Mouse (Mus musculus): ENCODE results near the gene Triap1. TPM values are rescaled to one million over a fixed set of nuclear protein-coding genes. Genes with fewer than 3 reads are reported as not detected.
"Not testable (repeated sequence)": the region's sequence is repeated elsewhere in the genome, so short reads cannot be mapped to it uniquely, and the experiment has no call there.

Triap1 gene
- 60.5 and 64.3 TPM in 2 replicates for polyA plus RNA-seq (2015; fragmentation: Nextera tagmentation; extraction: Ambion mirVana)

DNA sequence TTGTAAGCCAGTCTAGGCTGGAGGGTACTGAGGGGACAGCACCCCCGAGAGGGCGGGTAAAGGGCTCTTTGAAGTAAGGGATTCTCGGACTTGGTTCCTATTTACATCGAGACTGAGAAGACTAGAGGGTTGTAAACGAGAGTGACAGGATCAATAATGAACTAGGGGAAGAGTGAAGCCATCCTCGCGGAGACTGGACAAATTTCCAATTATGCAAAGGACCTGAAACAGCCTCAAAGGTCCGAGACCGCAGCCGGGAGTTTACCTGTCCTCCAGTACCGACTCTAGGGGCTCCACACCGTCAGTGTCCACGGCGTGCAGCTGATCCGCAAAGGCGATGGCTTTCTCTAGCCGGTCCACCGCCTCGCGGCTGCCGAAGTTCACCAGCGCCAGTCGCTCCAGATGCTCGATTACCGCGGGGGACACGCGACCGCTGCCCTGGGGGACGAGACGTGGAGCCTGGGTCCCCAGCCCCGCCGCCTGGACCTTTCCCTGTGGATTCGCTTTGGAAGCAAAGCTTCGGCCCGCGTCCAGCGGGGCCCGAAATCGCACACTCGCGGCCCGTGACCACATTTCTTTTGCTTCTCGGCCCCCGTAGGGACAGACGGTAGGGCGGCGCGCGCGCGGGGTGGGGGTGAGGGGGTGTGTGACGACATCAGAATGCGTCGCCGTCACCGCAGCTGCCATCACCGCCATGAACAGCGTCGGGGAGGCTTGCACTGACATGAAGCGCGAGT lies at the start of gene Triap1, which contains the start of gene Gatc:
TSS of gene Triap1 (plus strand) at position 649 of the 737 bp plus-strand sequence.
TSS of gene Gatc (minus strand) at position 602 of the 737 bp plus-strand sequence.
- peaks cover 42% of the 10 kb centered on the region for H3K36me3 ChIP-seq
- H3K27ac ChIP-seq (replicated peaks), result peak within 1 kb of the TSS; percentile 86
- peak within 1 kb of the TSS; percentile 100 for H3K4me3 ChIP-seq
- peak; percentile 93 for ATAC-seq (replicated peaks)
- no peaks in the 10 kb centered on the region for H3K9me3 ChIP-seq
- H3K9ac ChIP-seq (replicated peaks), result peak within 1 kb of the TSS; percentile 96
- no peaks in the 10 kb centered on the region for H3K27me3 ChIP-seq
- peaks cover 31% of the 10 kb centered on the region for H3K4me1 ChIP-seq
- peak within 1 kb of the TSS; percentile 82 for H3K4me2 ChIP-seq (replicated peaks)
- under 1% methylated on average over 62 of the region's 62 CpGs for WGBS

DNA sequence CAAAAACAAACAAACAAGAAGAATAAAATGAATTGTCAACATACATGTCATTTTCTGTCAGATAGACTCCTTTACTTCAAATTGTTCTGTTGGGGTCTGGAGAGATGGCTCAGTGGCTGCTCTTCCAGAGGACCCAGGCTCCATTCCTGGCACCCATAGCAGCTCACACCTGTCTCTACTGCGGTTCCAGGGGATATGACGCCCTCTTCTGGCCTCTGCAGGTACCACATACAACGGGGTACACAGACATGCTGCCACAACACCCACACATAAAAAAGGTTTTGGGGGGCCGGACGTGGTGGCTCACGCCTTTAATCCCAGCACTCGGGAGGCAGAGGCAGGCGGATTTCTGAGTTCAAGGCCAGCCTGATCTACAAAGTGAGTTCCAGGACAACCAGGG lies 46.9 kb upstream of the Triap1 start:
- Histone ChIP-seq H3K36me3 (peaks cover 59% of the 10 kb centered on the region), H3K27ac (replicated peaks) (no peak overlapping the region), H3K4me1 (peaks cover 19% of the 10 kb centered on the region), H3K9ac (replicated peaks) (no peak overlapping the region), H3K4me2 (replicated peaks) (no peak overlapping the region), H3K9me3 (no peaks in the 10 kb centered on the region), H3K4me3 (no peak overlapping the region), H3K27me3 (no peaks in the 10 kb centered on the region)
- ATAC-seq (replicated peaks), result no peak
- 91% methylated on average over 8 of the region's 8 CpGs for WGBS

DNA sequence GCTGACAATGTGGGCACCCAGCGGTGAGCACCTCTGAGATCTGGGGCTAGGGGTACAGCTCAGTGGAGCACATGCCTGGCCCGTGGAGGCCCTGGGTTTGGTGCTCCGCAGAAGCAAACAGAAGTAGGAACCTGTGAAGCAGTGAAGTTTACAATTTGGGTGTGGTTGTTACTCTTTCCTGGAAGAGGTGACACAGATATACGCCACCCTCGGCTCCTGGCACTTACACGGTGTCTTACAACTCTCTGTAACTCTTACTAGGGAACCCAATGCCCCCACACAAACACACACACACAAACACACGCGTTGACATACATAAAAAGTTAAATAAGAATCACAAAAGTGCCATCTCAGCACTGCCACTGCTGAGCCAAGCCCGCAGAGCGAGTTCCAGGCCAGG lies 44.7 kb upstream of the Triap1 start:
- H3K9ac ChIP-seq (replicated peaks), result no peak overlapping the region
- H3K36me3 ChIP-seq, result peaks cover 43% of the 10 kb centered on the region
- peaks cover 26% of the 10 kb centered on the region for H3K4me1 ChIP-seq
- no peaks in the 10 kb centered on the region for H3K9me3 ChIP-seq
- H3K27me3 ChIP-seq, result no peaks in the 10 kb centered on the region
- no peak overlapping the region for H3K27ac ChIP-seq (replicated peaks)
- ATAC-seq (replicated peaks), result no peak
- H3K4me3 ChIP-seq, result no peak overlapping the region
- no peak overlapping the region for H3K4me2 ChIP-seq (replicated peaks)
- 84% methylated on average over 10 of the region's 10 CpGs for WGBS

DNA sequence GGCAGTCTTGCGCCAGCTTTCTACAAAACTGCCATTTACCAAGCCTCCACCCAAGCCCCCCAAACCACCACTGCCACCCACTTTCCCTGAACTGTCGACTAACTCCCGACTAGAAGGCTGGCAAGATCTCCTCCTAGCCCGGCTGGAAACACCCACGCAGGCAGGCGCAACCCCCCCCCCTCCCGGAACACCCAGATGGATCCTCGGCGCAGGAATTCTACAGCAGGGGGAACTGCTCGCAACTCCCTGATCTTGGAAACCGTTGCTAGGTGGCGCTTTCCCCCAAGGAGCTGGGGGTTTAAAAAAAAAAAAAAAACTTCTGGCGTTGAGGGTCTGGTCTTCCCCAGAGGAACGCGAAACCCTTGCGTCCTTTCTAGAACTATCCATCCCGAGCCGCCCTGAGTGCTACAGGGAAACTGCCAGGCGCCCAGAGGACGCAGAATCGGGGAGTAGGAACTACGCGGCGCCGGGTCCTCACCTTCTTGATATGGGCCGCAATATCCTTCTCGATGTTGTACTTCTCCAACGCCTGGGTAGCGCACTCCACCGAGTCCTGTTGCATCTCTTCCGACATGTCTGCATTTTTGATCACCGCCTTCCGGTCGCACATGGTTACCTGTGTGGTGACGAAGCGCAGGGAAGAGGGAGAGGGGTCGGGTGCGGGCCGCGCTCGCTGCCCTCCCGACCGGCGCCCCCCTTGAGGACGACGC lies 40.8 kb upstream of the Triap1 start:
- Histone ChIP-seq H3K4me1 (peaks cover 34% of the 10 kb centered on the region), H3K4me2 (replicated peaks) (peak overlapping the region; percentile 70), H3K27me3 (no peaks in the 10 kb centered on the region), H3K27ac (replicated peaks) (peak overlapping the region; percentile 96), H3K36me3 (peaks cover 26% of the 10 kb centered on the region), H3K4me3 (peak overlapping the region; percentile 97), H3K9me3 (no peaks in the 10 kb centered on the region), H3K9ac (replicated peaks) (peak overlapping the region; percentile 93)
- no peak; the same call in none of the 2 replicates for ATAC-seq (replicated peaks)
- under 1% methylated on average over 46 of the region's 46 CpGs for whole genome bisulfite sequencing

DNA sequence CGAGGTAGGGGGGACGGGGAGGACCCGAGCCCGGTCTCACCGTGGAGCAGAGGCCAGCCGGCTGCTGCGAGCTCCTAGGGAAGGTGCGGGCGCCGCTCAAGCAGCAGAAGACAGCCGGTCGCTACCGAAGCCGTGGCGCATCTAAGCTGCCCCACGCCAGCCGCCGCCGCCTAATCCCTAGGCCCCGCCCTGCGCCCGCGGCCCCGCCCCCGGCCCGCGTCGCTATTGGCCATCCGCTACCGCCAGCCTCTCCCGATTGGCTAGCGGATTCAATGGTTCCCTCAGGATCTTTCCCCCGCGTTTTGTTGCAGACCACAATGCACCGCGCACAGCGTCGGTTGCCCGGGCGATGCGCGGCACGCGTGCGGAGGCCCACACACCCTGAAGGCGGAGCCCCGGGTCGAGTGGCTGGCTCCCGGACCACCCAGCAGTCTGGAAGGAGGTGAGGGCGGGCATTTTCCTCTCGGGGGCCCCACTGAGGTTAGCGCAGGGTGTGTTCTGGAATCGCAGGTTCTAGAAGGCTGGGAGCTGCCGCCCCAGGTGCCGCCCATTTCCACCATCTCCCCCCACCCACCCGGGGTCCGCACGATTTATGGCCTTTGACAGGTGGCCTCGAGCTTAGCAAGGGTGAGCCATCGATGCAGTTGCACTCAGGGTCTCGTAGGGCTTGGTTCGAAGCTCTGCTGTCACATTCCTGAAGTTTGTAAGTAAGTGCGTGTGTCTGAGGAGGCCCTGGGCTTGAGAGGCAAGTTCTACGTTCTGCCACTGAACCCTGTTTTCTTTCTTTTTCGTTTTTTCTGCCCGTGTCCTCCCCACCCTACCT lies 40.0 kb upstream of the Triap1 start, which contains the start of gene Dynll1:
TSS of gene Dynll1 (minus strand) at position 208 of the 823 bp plus-strand sequence.
- Histone ChIP-seq H3K4me1 (peaks cover 34% of the 10 kb centered on the region), H3K9ac (replicated peaks) (peak within 1 kb of the TSS; percentile 93), H3K27me3 (no peaks in the 10 kb centered on the region), H3K9me3 (no peaks in the 10 kb centered on the region), H3K27ac (replicated peaks) (peak within 1 kb of the TSS; percentile 96), H3K4me2 (replicated peaks) (peak within 1 kb of the TSS; percentile 70), H3K36me3 (peaks cover 21% of the 10 kb centered on the region), H3K4me3 (peak within 1 kb of the TSS; percentile 97)
- under 1% methylated on average over 58 of the region's 66 CpGs for WGBS
- peak; percentile 98 for ATAC-seq (replicated peaks)

DNA sequence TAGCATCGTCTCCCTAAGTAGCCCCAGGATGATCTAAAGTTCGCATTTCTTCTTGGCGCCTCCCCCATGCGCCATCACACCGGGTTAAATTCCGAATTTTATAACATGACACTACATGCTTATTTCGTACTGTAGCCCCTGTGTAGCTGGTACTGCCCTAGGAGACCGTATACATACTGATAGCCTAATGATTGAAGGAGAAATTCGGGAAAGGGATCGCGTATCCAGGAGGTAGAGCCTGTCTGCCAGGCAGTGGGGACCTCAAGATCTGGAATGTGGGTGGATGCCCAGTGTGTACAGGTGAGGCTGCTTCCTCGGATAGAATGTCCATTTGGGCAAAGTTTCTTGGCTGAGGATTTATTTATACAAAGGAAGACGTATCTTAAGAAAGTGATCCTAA lies 39.4 kb upstream of the Triap1 start:
- H3K36me3 ChIP-seq, result peaks cover 20% of the 10 kb centered on the region
- H3K9me3 ChIP-seq, result no peaks in the 10 kb centered on the region
- H3K27ac ChIP-seq (replicated peaks), result 0 out of 2 replicates have a peak overlapping the region, but pooled peaks have one; percentile 44
- no peaks in the 10 kb centered on the region for H3K27me3 ChIP-seq
- H3K4me2 ChIP-seq (replicated peaks), result peak overlapping the region; percentile 63
- WGBS, result 31% methylated on average over 13 of the region's 13 CpGs
- peak overlapping the region; percentile 97 for H3K4me3 ChIP-seq
- H3K9ac ChIP-seq (replicated peaks), result peak overlapping the region; percentile 49
- no peak for ATAC-seq (replicated peaks)
- H3K4me1 ChIP-seq, result peaks cover 34% of the 10 kb centered on the region

DNA sequence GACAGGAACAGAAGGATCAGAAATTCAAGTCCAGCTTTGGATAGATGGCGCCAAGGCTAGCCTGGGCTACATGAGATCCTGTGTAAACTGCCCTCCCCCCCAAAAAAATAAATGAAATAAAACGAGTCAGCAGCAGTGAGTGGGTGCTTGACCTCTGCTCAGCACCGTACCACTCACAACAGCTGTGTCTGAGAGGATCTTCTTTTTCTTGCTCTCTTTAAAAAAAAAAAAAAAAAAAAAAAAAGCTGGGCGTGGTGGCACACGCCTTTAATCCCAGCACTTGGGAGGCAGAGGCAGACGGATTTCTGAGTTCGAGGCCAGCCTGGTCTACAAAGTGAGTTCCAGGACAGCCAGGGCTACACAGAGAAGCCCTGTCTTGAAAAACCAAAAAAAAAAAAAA lies 38.8 kb upstream of the Triap1 start:
- H3K4me3 ChIP-seq, result peak overlapping the region; percentile 97; the same call in 1 of the 2 replicates
- peak overlapping the region; percentile 63; the same call in 1 of the 2 replicates for H3K4me2 ChIP-seq (replicated peaks)
- H3K4me1 ChIP-seq, result peaks cover 31% of the 10 kb centered on the region
- H3K9ac ChIP-seq (replicated peaks); ATAC-seq (replicated peaks); H3K27ac ChIP-seq (replicated peaks); H3K27me3 ChIP-seq; H3K9me3 ChIP-seq: not testable (repeated sequence)
- 91% methylated on average over 5 of the region's 7 CpGs for WGBS
- H3K36me3 ChIP-seq, result peaks cover 16% of the 10 kb centered on the region

DNA sequence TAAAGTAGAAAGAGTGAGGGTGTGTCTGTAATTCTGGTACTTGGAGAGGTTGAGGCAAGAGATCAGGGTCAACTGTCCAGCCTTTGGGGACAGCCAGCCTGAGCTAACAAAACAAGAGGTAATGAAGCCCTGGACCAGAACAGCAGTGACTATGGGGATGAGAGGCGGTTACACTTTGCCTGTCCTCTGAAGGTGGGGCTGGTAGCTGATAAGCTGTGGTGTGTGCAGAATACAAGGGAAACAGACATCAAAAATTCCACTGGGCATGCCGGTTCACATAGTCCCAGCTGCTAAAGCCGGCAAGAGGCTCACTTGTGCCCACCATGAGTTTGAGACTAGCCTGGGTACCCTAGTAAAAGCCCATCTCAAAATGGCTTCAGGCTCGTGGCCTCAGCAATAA lies 28.7 kb upstream of the Triap1 start:
- no peaks in the 10 kb centered on the region for H3K9me3 ChIP-seq
- no peak overlapping the region for H3K27ac ChIP-seq (replicated peaks)
- H3K9ac ChIP-seq (replicated peaks), result no peak overlapping the region
- no peak overlapping the region for H3K4me3 ChIP-seq
- H3K4me1 ChIP-seq, result peaks cover 9% of the 10 kb centered on the region
- H3K27me3 ChIP-seq, result no peaks in the 10 kb centered on the region
- H3K4me2 ChIP-seq (replicated peaks), result no peak overlapping the region
- no peaks in the 10 kb centered on the region for H3K36me3 ChIP-seq
- no peak for ATAC-seq (replicated peaks)
- 91% methylated on average over 4 of the region's 4 CpGs for WGBS

DNA sequence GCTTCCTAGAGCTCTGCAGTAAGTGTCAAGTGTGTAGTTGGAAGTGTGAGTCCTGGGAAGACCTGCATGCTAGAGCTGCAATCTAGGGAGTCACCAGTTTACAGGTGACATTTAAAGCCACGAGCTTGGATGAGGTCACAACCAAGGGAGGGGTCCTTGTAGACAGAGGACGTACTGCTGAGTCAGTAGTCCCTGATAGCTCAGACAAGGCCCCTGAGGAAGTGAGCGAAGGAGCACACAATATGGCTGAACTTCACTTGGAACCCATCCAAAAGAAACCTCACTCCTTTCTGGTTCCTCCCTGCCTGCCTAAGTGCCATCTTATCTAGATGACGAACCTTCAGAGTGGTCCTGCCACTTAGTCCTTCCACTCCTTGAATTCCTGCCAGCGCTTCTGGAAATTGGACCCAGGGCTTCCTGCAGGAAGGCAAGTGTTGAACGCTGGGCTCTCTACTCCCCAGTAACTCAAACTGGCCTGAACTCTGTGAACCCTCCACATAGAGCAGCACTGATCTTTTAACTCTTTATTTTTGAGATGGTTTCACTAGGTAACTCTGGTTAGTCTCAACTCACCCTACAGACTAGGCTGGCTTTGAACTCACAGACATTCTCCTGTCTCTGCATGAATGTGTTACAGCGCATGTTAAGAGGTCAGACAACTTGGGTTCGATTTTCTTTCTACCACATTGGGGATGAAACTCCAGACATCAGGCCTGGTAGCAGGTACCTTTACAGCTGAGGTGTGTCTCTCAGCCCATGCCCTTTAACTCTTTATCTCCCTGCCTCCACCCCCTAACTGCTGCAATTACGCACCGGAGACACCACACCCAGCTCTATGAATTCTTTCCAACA lies 28.0 kb upstream of the Triap1 start:
- no peak for ATAC-seq (replicated peaks)
- H3K36me3 ChIP-seq, result no peaks in the 10 kb centered on the region
- no peak overlapping the region for H3K9ac ChIP-seq (replicated peaks)
- 69% methylated on average over 10 of the region's 10 CpGs for WGBS
- H3K4me1 ChIP-seq, result peaks cover 16% of the 10 kb centered on the region
- H3K27ac ChIP-seq (replicated peaks), result no peak overlapping the region
- H3K4me2 ChIP-seq (replicated peaks), result no peak overlapping the region
- no peaks in the 10 kb centered on the region for H3K9me3 ChIP-seq
- no peaks in the 10 kb centered on the region for H3K27me3 ChIP-seq
- H3K4me3 ChIP-seq, result no peak overlapping the region

DNA sequence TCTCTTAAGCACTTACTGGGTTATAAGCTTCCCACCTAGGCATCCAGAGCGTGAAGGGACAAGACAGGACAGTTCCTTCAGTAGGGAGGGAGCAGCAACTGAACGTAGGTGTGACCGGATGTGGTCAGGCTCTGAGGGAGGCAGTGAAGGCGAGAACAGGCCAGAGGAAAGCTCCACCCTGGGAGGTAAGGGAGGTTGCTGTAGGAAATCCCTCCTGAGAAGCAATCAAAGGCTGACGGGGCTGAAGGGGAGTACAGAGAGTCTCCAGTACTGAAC lies 27.4 kb upstream of the Triap1 start:
- 47% methylated on average over 5 of the region's 5 CpGs for WGBS
- no peak overlapping the region for H3K4me3 ChIP-seq
- no peaks in the 10 kb centered on the region for H3K9me3 ChIP-seq
- no peak overlapping the region for H3K4me2 ChIP-seq (replicated peaks)
- no peak overlapping the region for H3K9ac ChIP-seq (replicated peaks)
- no peak for ATAC-seq (replicated peaks)
- H3K4me1 ChIP-seq, result peaks cover 22% of the 10 kb centered on the region
- no peak overlapping the region for H3K27ac ChIP-seq (replicated peaks)
- no peaks in the 10 kb centered on the region for H3K36me3 ChIP-seq
- no peaks in the 10 kb centered on the region for H3K27me3 ChIP-seq

DNA sequence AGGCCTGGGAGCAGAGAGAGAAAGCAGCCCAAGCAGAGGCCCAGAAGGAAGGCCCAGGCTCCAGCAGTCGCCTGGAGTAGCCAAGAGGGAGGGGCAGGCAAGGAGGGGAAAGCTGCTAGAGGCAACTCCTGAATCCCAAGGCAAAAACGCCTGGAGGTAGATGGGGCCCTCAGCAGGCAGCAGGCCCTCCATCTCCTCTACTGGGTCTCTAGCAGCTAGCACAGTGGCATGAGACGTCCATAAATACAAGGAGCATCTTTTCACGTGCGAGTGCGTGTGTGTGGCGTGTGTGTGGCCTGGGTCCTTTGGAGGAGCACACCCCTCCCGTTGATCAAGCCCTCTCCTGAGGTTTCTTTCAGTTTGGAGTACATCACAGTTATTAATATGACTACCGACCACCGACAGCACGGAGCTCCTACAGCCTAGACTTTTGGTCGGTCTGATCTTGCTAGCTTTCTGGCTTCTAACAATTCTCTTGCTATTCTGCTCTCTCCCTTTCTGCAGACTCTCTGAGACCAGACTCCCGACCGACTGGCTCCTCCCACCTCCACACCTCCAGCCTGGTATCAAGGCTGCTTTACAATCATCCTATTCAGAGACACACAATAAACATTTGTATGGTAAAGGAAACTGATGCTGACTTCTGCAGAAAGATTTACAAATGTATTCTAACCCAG lies 23.9 kb upstream of the Triap1 start:
- ATAC-seq (replicated peaks), result peak; percentile 26
- 6% methylated on average over 14 of the region's 14 CpGs for WGBS
- no peaks in the 10 kb centered on the region for H3K9me3 ChIP-seq

More for the DNA sequence above, 23.9 kb upstream of the Triap1 start:
- peaks cover 34% of the 10 kb centered on the region for H3K4me1 ChIP-seq
- no peaks in the 10 kb centered on the region for H3K36me3 ChIP-seq
- H3K4me3 ChIP-seq, result no peak overlapping the region
- no peak overlapping the region for H3K4me2 ChIP-seq (replicated peaks)
- no peaks in the 10 kb centered on the region for H3K27me3 ChIP-seq
- peak overlapping the region; percentile 34 for H3K9ac ChIP-seq (replicated peaks)
- H3K27ac ChIP-seq (replicated peaks), result peak overlapping the region; percentile 89
